Mouse (Mus musculus) heart, embryonic 12.5 days (tissue): ENCODE data around the gene Hdhd3. TPM values are rescaled to one million over a fixed set of nuclear protein-coding genes. Genes with fewer than 3 reads are reported as not detected.
A peak's percentile ranks its signal among the peaks of the same experiment; 100 is the strongest.

Source experiments
- ATAC-seq: fragments of 200-750 bp; cut with Nextera tagmentation; 2 replicates; pipeline ENCODE4 v1.8.0; 2017; ENCODE audit warnings: moderate TSS enrichment, moderate library complexity; ENCODE audit not compliant: insufficient number of reproducible peaks, low FRiP score
- H3K27ac ChIP-seq: fragments of 300-500 bp; sonication (generic); 2 replicates; pipeline ENCODE4 v1.5.1; 2016; ENCODE audit warnings: mild to moderate bottlenecking, moderate library complexity; ENCODE audit not compliant: poor library complexity, severe bottlenecking
- H3K27me3 ChIP-seq: fragments of 300-500 bp; sonication (generic); replicated peaks from 2 replicates; pipeline ENCODE4 v1.6.1; 2016; ENCODE audit warnings: mild to moderate bottlenecking, moderate library complexity
- H3K36me3 ChIP-seq: fragments of 300-500 bp; sonication (generic); 2 replicates; pipeline ENCODE4 v1.6.1; 2016; ENCODE audit warnings: mild to moderate bottlenecking, moderate library complexity
- H3K4me1 ChIP-seq: fragments of 300-500 bp; sonication (generic); replicated peaks from 2 replicates; pipeline ENCODE4 v1.6.1; 2016; ENCODE audit warnings: mild to moderate bottlenecking
- H3K4me2 ChIP-seq: fragments of 300-500 bp; sonication (generic); 2 replicates; pipeline ENCODE4 v1.6.1; 2016; ENCODE audit warnings: mild to moderate bottlenecking, moderate library complexity
- H3K4me3 ChIP-seq: fragments of 300-500 bp; sonication (generic); 2 replicates; pipeline ENCODE4 v1.5.1; 2016; ENCODE audit warnings: mild to moderate bottlenecking
- H3K9ac ChIP-seq: fragments of 300-500 bp; sonication (generic); 2 replicates; pipeline ENCODE4 v1.6.1; 2016; ENCODE audit warnings: mild to moderate bottlenecking, moderate library complexity
- H3K9me3 ChIP-seq: fragments of 300-500 bp; sonication (generic); replicated peaks from 2 replicates; pipeline ENCODE4 v1.6.1; 2016; ENCODE audit warnings: mild to moderate bottlenecking, moderate library complexity
- whole genome bisulfite sequencing: fragments of 180-500 bp; shearing (Covaris S2); methylation state at CpG from one replicate; pipeline ENCODE4 v1.1.7; 2016; 5-methylcytosine and 5-hydroxymethylcytosine counted together
- polyA plus RNA-seq: library from polyadenylated mRNA; unstranded; fragments of >200 nt; fragmentation: Nextera tagmentation; extraction: Ambion mirVana; gene quantifications from 2 replicates; pipeline ENCODE4 v1.2.1, GENCODE M21; 2016

Hdhd3 gene
- polyA plus RNA-seq, 1 experiment from 2014 or later: 8.0 TPM

DNA sequence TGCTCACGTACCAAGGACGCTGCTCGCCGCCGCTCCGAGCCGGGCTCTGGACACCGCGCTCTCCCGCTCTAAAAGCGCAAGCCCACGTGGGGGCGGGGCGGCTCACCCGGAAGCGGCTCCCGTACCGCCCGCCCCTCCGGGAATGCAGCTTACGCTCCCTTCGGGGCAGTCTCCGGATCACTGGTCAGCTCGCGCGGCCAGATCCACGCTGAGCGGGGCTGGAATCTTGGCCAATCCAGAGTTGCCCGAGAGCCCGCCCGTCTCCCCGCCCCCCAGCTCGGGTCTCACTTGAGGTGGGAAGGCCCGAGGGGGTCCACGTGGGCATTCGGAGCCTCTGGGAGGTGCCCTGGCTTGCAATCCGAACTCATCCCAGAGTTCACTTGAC, 16.6 kb upstream of the Hdhd3 start, which contains the start of gene Alad:
Alad (minus strand) TSS at position 70 of the 385 bp plus-strand sequence.
- no peaks in the 10 kb centered on the region for H3K27me3 ChIP-seq
- WGBS: under 1% methylated on average over 37 of the region's 37 CpGs
- peaks cover 18% of the 10 kb centered on the region for H3K36me3 ChIP-seq
- H3K4me2 ChIP-seq: peak within 1 kb of the TSS; percentile 84
- ATAC-seq: peak; percentile 88
- no peaks in the 10 kb centered on the region for H3K9me3 ChIP-seq
- peak within 1 kb of the TSS; percentile 74 for H3K4me3 ChIP-seq
- peak within 1 kb of the TSS; percentile 83 for H3K9ac ChIP-seq
- peak within 1 kb of the TSS; percentile 85 for H3K27ac ChIP-seq
- peaks cover 52% of the 10 kb centered on the region for H3K4me1 ChIP-seq

DNA sequence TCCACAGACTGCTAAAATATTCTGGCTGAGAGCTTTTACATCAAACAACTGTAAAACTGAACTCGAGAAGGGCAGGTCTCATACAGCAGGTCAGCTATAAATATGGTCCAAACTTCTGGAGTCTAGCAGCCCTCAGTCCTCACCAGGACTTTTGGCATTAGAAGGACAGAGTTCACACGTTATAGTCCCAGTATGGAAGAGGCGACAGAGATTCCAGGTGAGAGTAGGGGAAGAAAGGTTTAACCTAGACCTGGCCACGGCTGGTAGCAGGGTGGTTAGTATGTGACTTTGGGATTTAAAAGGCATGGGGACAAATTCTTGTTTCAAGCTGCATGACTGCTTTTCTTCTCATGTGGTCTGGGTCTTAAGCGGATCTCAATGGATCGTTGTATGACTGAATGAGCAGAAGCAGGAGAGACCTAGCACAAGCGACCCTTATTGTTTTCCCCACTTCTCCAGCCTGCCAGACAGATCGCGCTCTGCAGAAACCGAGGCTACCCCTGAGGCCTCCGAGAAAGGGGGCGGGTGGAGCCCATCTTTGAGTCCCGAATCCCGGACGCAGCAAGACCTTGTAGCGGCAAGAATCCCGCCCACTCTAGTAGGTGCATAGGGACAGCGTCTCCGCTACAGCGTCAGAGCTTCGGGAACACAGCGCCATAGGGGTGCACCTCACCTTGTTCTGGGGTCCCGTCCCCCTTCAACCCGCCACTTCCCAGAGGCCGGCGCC, 16.0 kb upstream of the Hdhd3 start:
- H3K9ac ChIP-seq: peak overlapping the region; percentile 83
- no peaks in the 10 kb centered on the region for H3K9me3 ChIP-seq
- H3K4me3 ChIP-seq: peak overlapping the region; percentile 74
- H3K4me2 ChIP-seq: peak overlapping the region; percentile 84
- H3K36me3 ChIP-seq: peaks cover 18% of the 10 kb centered on the region
- peak; percentile 61 for ATAC-seq
- no peaks in the 10 kb centered on the region for H3K27me3 ChIP-seq
- peak overlapping the region; percentile 85 for H3K27ac ChIP-seq
- WGBS: 3% methylated on average over 26 of the region's 26 CpGs
- peaks cover 50% of the 10 kb centered on the region for H3K4me1 ChIP-seq

GRCm38 (mm10) chr4:62518416-62519121, 15.3 kb upstream of the Hdhd3 start:
- Histone ChIP-seq H3K4me3 (peak overlapping the region; percentile 74), H3K4me2 (peak overlapping the region; percentile 84), H3K4me1 (peaks cover 48% of the 10 kb centered on the region), H3K9ac (peak overlapping the region; percentile 83), H3K27ac (peak overlapping the region; percentile 85; the same call in 1 of the 2 replicates), H3K9me3 (no peaks in the 10 kb centered on the region), H3K36me3 (peaks cover 18% of the 10 kb centered on the region), H3K27me3 (no peaks in the 10 kb centered on the region)
- WGBS: 47% methylated on average over 13 of the region's 13 CpGs
- ATAC-seq: no peak

DNA sequence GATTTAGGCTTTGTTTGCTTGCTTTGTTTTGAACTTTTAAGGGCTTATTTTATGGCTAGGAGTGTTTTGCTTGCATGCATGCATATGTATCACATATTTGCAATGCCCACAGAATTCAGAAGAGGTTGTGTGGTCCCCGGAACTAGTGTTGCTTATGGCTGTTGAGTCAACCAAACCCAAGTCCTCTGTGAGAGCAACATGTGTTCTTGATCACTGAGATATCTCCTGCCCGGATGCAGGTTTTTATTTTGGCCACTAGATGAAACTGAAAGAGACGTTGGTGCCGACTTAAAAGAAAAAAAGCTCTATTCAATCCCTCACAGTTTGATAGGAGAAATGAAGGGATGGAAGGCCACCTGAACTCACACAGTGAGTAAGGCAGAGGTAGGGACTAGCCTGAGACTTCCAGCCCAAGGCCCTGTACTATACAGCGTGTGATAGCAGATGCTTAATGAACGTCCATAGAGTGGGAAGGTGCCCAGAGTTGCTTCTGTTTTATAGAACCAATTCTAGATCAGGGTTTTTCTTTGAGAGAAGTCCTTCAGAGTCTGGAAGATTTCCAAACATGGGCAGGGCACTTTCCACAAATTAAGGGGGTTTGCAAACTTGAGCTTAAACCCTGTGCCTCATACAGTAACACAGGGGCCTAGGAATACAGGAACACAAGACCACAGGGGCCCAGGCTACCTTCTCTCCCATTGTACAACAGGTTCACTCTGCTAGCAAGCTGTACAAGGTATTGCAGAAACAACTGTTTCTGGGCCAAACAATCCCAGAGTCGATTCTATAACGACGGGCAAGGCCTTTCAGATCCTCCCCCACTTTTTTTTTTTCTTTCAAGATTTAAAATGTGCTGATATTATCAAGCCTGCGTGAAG, 14.5 kb upstream of the Hdhd3 start:
- no peaks in the 10 kb centered on the region for H3K9me3 ChIP-seq
- H3K4me1 ChIP-seq: peaks cover 48% of the 10 kb centered on the region
- ATAC-seq: no peak
- peak overlapping the region; percentile 84 for H3K4me2 ChIP-seq
- no peaks in the 10 kb centered on the region for H3K27me3 ChIP-seq
- no peak overlapping the region; the same call in 1 of the 2 replicates for H3K9ac ChIP-seq
- peaks cover 19% of the 10 kb centered on the region for H3K36me3 ChIP-seq
- H3K27ac ChIP-seq: peak overlapping the region; percentile 82
- 74% methylated on average over 10 of the region's 10 CpGs for WGBS
- H3K4me3 ChIP-seq: peak overlapping the region; percentile 74; the same call in 1 of the 2 replicates

GRCm38 (mm10) chr4:62517046-62517445, 13.8 kb upstream of the Hdhd3 start:
- Histone ChIP-seq H3K4me2 (peak overlapping the region; percentile 84), H3K4me3 (no peak overlapping the region; the same call in 1 of the 2 replicates), H3K27ac (peak overlapping the region; percentile 82), H3K9me3 (no peaks in the 10 kb centered on the region), H3K9ac (no peak overlapping the region), H3K27me3 (no peaks in the 10 kb centered on the region), H3K36me3 (peaks cover 19% of the 10 kb centered on the region), H3K4me1 (peaks cover 48% of the 10 kb centered on the region)
- no peak for ATAC-seq
- 82% methylated on average over 8 of the region's 8 CpGs for WGBS

GRCm38 (mm10) chr4:62516579-62516978, 13.3 kb upstream of the Hdhd3 start:
- 45% methylated on average over 1 of the region's 1 CpGs for WGBS
- H3K27ac ChIP-seq: peak overlapping the region; percentile 82
- ATAC-seq: peak; percentile 56
- H3K4me1 ChIP-seq: peaks cover 48% of the 10 kb centered on the region
- H3K4me2 ChIP-seq: peak overlapping the region; percentile 84
- H3K27me3 ChIP-seq: no peaks in the 10 kb centered on the region
- H3K4me3 ChIP-seq: peak overlapping the region; percentile 20; the same call in 1 of the 2 replicates
- peaks cover 24% of the 10 kb centered on the region for H3K36me3 ChIP-seq
- peak overlapping the region; percentile 56; the same call in 1 of the 2 replicates for H3K9ac ChIP-seq
- no peaks in the 10 kb centered on the region for H3K9me3 ChIP-seq

- WGBS: 18% methylated on average over 2 of the region's 2 CpGs
- no peaks in the 10 kb centered on the region for H3K27me3 ChIP-seq
- H3K4me2 ChIP-seq: peak overlapping the region; percentile 84
- peak overlapping the region; percentile 26; the same call in 1 of the 2 replicates for H3K9ac ChIP-seq
- H3K9me3 ChIP-seq: no peaks in the 10 kb centered on the region
- H3K27ac ChIP-seq: peak overlapping the region; percentile 82
- H3K4me1 ChIP-seq: peaks cover 48% of the 10 kb centered on the region
- peaks cover 29% of the 10 kb centered on the region for H3K36me3 ChIP-seq
- H3K4me3 ChIP-seq: peak overlapping the region; percentile 22
- peak; percentile 60 for ATAC-seq
Measured at GRCm38 (mm10) chr4:62516079-62516478, 12.8 kb upstream of the Hdhd3 start.

GRCm38 (mm10) chr4:62515490-62515889, 12.2 kb upstream of the Hdhd3 start:
- WGBS: 33% methylated on average over 3 of the region's 3 CpGs
- peaks cover 35% of the 10 kb centered on the region for H3K36me3 ChIP-seq
- no peaks in the 10 kb centered on the region for H3K9me3 ChIP-seq
- no peaks in the 10 kb centered on the region for H3K27me3 ChIP-seq
- peak overlapping the region; percentile 82 for H3K27ac ChIP-seq
- peak overlapping the region; percentile 22 for H3K4me3 ChIP-seq
- ATAC-seq: no peak
- H3K4me2 ChIP-seq: peak overlapping the region; percentile 84
- H3K9ac ChIP-seq: peak overlapping the region; percentile 26; the same call in 1 of the 2 replicates
- H3K4me1 ChIP-seq: peaks cover 48% of the 10 kb centered on the region

- peak overlapping the region; percentile 82 for H3K27ac ChIP-seq
- H3K36me3 ChIP-seq: peaks cover 40% of the 10 kb centered on the region
- no peaks in the 10 kb centered on the region for H3K27me3 ChIP-seq
- no peaks in the 10 kb centered on the region for H3K9me3 ChIP-seq
- H3K9ac ChIP-seq: no peak overlapping the region
- H3K4me1 ChIP-seq: peaks cover 48% of the 10 kb centered on the region
- no peak for ATAC-seq
- WGBS: 62% methylated on average over 7 of the region's 7 CpGs
- peak overlapping the region; percentile 22; the same call in 1 of the 2 replicates for H3K4me3 ChIP-seq
- peak overlapping the region; percentile 84 for H3K4me2 ChIP-seq
Measured at GRCm38 (mm10) chr4:62514995-62515394, 11.7 kb upstream of the Hdhd3 start.

DNA sequence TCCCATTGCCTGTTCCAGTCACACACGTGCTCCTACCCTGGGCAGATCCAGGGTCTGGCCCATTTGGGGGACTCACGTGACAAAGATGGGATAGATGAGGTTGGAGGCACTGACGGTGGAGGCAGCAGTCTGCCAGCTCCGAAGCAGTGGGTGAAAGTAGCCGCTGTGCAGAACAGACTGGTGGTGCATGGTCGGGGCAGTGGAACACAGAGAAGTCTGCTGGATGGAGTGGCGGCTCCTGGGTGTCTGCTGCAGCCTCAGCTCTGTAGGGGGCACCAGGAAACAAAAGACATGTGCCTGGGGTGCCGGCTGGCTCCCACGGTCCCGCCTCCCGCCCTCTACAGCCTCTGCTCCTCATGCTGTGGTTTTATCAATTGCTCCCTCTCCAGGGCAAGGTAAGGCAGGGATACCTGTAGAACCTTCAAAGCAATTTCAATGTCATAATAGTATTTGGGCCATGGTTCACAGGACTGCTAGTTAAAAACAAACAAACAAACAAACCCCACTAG, 10.8 kb upstream of the Hdhd3 start:
- no peak overlapping the region for H3K4me3 ChIP-seq
- WGBS: 49% methylated on average over 11 of the region's 11 CpGs
- H3K4me2 ChIP-seq: 0 out of 2 replicates have a peak overlapping the region, but pooled peaks have one; percentile 15
- no peak for ATAC-seq
- H3K27me3 ChIP-seq: no peaks in the 10 kb centered on the region
- H3K9me3 ChIP-seq: no peaks in the 10 kb centered on the region
- peaks cover 46% of the 10 kb centered on the region for H3K4me1 ChIP-seq
- H3K36me3 ChIP-seq: peaks cover 49% of the 10 kb centered on the region
- H3K9ac ChIP-seq: 0 out of 2 replicates have a peak overlapping the region, but pooled peaks have one; percentile 9
- H3K27ac ChIP-seq: no peak overlapping the region
